Comparison of ENCODE assay signal across 8 mouse cellular contexts in the genomic region with DNA sequence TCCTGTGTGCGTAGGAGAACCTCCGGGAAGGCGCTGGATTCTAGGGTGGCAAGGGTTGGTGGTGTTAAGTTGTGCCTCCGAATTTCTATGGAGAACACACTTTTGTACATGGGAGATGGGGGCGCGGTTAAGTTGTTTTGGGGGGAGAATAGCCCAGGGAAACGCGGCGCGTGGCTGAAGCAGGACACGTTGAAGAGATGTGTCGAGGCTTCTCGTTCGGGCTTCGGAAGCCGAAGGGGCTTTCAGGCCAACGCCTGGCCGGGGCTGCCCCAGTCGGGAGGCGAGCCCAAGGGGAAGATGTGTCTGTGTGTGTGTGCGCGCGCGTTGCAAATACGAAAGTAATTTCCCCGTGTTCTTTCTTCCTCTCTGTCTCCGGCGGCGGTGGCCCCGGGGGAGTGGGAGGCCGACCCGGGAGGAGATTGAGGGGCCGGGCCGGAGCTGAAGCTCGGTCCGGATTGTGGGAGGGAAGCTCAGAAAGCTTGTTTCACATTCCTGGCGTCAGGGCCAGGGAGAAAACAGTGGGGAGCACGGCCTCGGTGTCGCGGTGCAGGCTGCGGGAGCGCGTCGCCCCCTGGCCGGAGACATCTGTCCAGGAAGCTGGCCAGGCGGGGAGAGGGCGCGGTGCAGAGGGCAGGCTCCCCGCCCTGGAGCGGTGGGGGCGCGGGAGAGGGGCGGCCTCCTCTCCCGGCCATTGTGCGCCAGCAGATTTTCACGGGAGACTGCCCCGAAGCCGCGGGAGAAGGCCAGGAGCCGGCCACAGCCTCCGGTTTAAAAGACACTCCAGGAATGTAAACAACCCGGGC. TPM values are rescaled to one million over a fixed set of nuclear protein-coding genes. Genes with fewer than 3 reads are reported as not detected.
A peak's percentile ranks its signal among the peaks of the same experiment; 100 is the strongest.
DNase-seq lines count a peak whose midpoint lies in the region; ATAC-seq and TF ChIP-seq lines count a peak whose summit lies in the region.

No protein-coding gene starts in this region.

- peak; percentile 45 for ATAC-seq in inflammation-experienced regulatory T-cells, adult 6 months
- ATAC-seq in liver, embryonic 15.5 days (ENCODE audit: insufficient read depth): no peak

- no peaks in the 10 kb centered on the region for H3K9me3 ChIP-seq in liver, embryonic 15.5 days (replicated peaks)

- peaks cover 87% of the 10 kb centered on the region for H3K4me1 ChIP-seq in liver, embryonic 15.5 days (replicated peaks)
- peaks cover 30% of the 10 kb centered on the region for H3K4me1 ChIP-seq in thymus, adult 2 months (replicated peaks; ENCODE audit: control insufficient read depth, insufficient read depth, low read length)

- no peaks in the 10 kb centered on the region for H3K36me3 ChIP-seq in liver, embryonic 15.5 days (replicated peaks)
- no peaks in the 10 kb centered on the region for H3K36me3 ChIP-seq in thymus, adult 2 months (ENCODE audit: control insufficient read depth, insufficient read depth, low read length)

- peak; percentile 70 for DNase-seq in embryo, embryonic 10 days (ENCODE audit: low spot score)
- no peak for DNase-seq in embryo, embryonic 9.5 days (ENCODE audit: extremely low spot score)
- DNase-seq in cerebellum, adult 18-20 months: peak; percentile 71 to 75
- DNase-seq in gastrocnemius, postnatal 25 days: peak; percentile 82
- DNase-seq in neural tube, embryonic 10.5 days (ENCODE audit: extremely low spot score, low spot score): peak; percentile 72
- DNase-seq in thymus, adult 2 months: peak; percentile 72

- peak overlapping the region; percentile 62 for H3K9ac ChIP-seq in liver, embryonic 15.5 days

- peak overlapping the region; percentile 91 for H3K27ac ChIP-seq in liver, embryonic 15.5 days (replicated peaks)
- H3K27ac ChIP-seq in thymus, adult 2 months (ENCODE audit: control insufficient read depth, insufficient read depth, low read length): peak overlapping the region; percentile 62

- TF ChIP-seq POLR2A in thymus, adult 2 months (IDR thresholded peaks at IDR 0.05; ENCODE audit: control insufficient read depth, extremely low read depth, insufficient read depth, low read length, poor library complexity): 0 out of 2 replicates have a peak, but pooled peaks have one; percentile 13

- 0 out of 2 replicates have a peak, but pooled peaks have one; percentile 19 for TF ChIP-seq CTCF in thymus, adult 2 months (IDR thresholded peaks at IDR 0.05; ENCODE audit: borderline replicate concordance, control insufficient read depth, extremely low read depth, insufficient read depth, low read length, poor library complexity)

- peak overlapping the region; percentile 95 for H3K4me2 ChIP-seq in liver, embryonic 15.5 days

- peak overlapping the region; percentile 68 for H3K4me3 ChIP-seq in liver, embryonic 15.5 days (replicated peaks)
- peak overlapping the region; percentile 86 for H3K4me3 ChIP-seq in thymus, adult 2 months (ENCODE audit: control insufficient read depth, insufficient read depth, low read length)

- under 1% methylated on average over 63 of the region's 63 CpGs for WGBS in liver, embryonic 15.5 days (ENCODE audit: insufficient replicate concordance)
- WGBS in thymus, adult 2 months: under 1% methylated on average over 63 of the region's 63 CpGs

- peaks cover 70% of the 10 kb centered on the region for H3K27me3 ChIP-seq in liver, embryonic 15.5 days
- H3K27me3 ChIP-seq in thymus, adult 2 months (ENCODE audit: control insufficient read depth, insufficient read depth, low read length): no peaks in the 10 kb centered on the region

RNA-seq across cellular contexts. Expression of gene Zmiz1, which starts 1.2 kb away (rescaled TPM):
- 10 to 100 TPM; 26.4 to 29.8 TPM for total RNA-seq in gastrocnemius, postnatal 25 days (2021)
- 10 to 100 TPM; 24.5 to 30.1 (median 26.1) TPM for polyA plus RNA-seq in inflammation-experienced regulatory T-cells, adult 6 months (2017; shearing (Covaris generic))
- polyA plus RNA-seq in liver, embryonic 15.5 days (2015; fragmentation: Nextera tagmentation; extraction: Ambion mirVana): 4.3 and 4.9 TPM in 2 replicates
- 58.9 and 93.6 TPM in 2 replicates for polyA plus RNA-seq in thymus, adult 2 months (2012; rRNA removed)
